Comparison of ENCODE assay signal across 28 mouse cellular contexts in genomic region chr2:14960963-14961488, GRCm38 (mm10).
DNase-seq lines count a peak whose midpoint lies in the region; ATAC-seq and TF ChIP-seq lines count a peak whose summit lies in the region.
"Had no signal": no experiment of that assay in that cellular context is flagged by ENCODE, and none has a peak within 500 bp of the region (broad histone marks: within the 10 kb centered on the region; RNA-seq: fewer than 3 reads in every experiment).

No protein-coding gene starts in this region.

- in situ Hi-C loops in Patski (cut with MboI; ENCODE audit: low pct_unique_long_range_greater_than_20kb): no loop called here

- H3K9ac ChIP-seq in hindbrain, embryonic 12.5 days: no peak overlapping the region
- H3K9ac ChIP-seq: forebrain, postnatal 0 days; heart, embryonic 15.5 days; hindbrain, embryonic 15.5 days; intestine, embryonic 15.5 days; limb, embryonic 15.5 days; liver, embryonic 14.5 days; midbrain, embryonic 12.5 days; neural tube, embryonic 12.5 days had no signal

- CTCF ChIA-PET in Patski (lab: Charles Lee): interaction anchor here (1.5 kb wide), 1 partner anchor 15 kb away, joined by 4 read pairs; no protein-coding TSS in a partner anchor

- peaks cover 4% of the 10 kb centered on the region for H3K27me3 ChIP-seq in Patski
- no peaks in the 10 kb centered on the region for H3K27me3 ChIP-seq in hindbrain, embryonic 12.5 days
- H3K27me3 ChIP-seq: heart, embryonic 15.5 days; hindbrain, embryonic 15.5 days; intestine, embryonic 15.5 days; limb, embryonic 15.5 days; midbrain, embryonic 12.5 days; neural tube, embryonic 12.5 days had no signal

- no peak for DNase-seq in layer of hippocampus, adult 2 months (ENCODE audit: low spot score in 2 of 2)
- DNase-seq in layer of hippocampus, postnatal 10 days (ENCODE audit: low spot score in 2 of 2): no peak
- DNase-seq in Patski (ENCODE audit: low read depth, low spot score): no peak
- DNase-seq in induced T-regulatory cell, adult 2 months (ENCODE audit: low read depth): peak; percentile 9
- DNase-seq in thymus, postnatal 4 days: no peak
- no peak for DNase-seq in lung, adult 18-20 months
- DNase-seq: adrenal gland, postnatal 36 days; cerebellum, adult 11 months; cerebellum, adult 9-11 months; forebrain, postnatal 0 days; gastrocnemius, postnatal 14 days; heart, adult 18-20 months; heart, postnatal 36 days; kidney, adult 8-10 months; kidney, postnatal 14 days; left cerebral cortex, postnatal 4 days; lung, postnatal 4 days; right cerebral cortex, postnatal 14 days; thymus, postnatal 14 days had no signal

- H3K4me1 ChIP-seq in hindbrain, embryonic 12.5 days: no peaks in the 10 kb centered on the region
- H3K4me1 ChIP-seq: heart, embryonic 15.5 days; hindbrain, embryonic 15.5 days; intestine, embryonic 15.5 days; limb, embryonic 15.5 days; midbrain, embryonic 12.5 days; neural tube, embryonic 12.5 days had no signal

- no peak for TF ChIP-seq CTCF in layer of hippocampus, adult 2 months (conservative IDR thresholded peaks at IDR 0.05)
- TF ChIP-seq CTCF in Patski (IDR thresholded peaks at IDR 0.05): no peak

- ATAC-seq in Patski: peak; percentile 60
- ATAC-seq in hindbrain, embryonic 12.5 days (ENCODE audit: low FRiP score): no peak
- ATAC-seq: forebrain, postnatal 0 days; intestine, embryonic 15.5 days had no signal

- no peak overlapping the region for H3K4me3 ChIP-seq in layer of hippocampus, adult 2 months
- H3K4me3 ChIP-seq in hindbrain, embryonic 12.5 days: no peak overlapping the region
- H3K4me3 ChIP-seq: heart, embryonic 15.5 days; hindbrain, embryonic 15.5 days; intestine, embryonic 15.5 days; limb, embryonic 15.5 days; midbrain, embryonic 12.5 days; neural tube, embryonic 12.5 days had no signal

- POLR2A ChIA-PET in Patski (lab: Charles Lee): no interaction called here

- no peaks in the 10 kb centered on the region for H3K9me3 ChIP-seq in hindbrain, embryonic 12.5 days (replicated peaks)
- H3K9me3 ChIP-seq: G1E; heart, embryonic 15.5 days; hindbrain, embryonic 15.5 days; intestine, embryonic 15.5 days; limb, embryonic 15.5 days; midbrain, embryonic 12.5 days; neural tube, embryonic 12.5 days had no signal

- no peaks in the 10 kb centered on the region for H3K36me3 ChIP-seq in hindbrain, embryonic 12.5 days
- H3K36me3 ChIP-seq: G1E; heart, embryonic 15.5 days; hindbrain, embryonic 15.5 days; intestine, embryonic 15.5 days; limb, embryonic 15.5 days; midbrain, embryonic 12.5 days; neural tube, embryonic 12.5 days had no signal

- peak overlapping the region; percentile 79 for H3K27ac ChIP-seq in layer of hippocampus, adult 2 months
- no peak overlapping the region for H3K27ac ChIP-seq in hindbrain, embryonic 12.5 days
- H3K27ac ChIP-seq: heart, embryonic 15.5 days; hindbrain, embryonic 15.5 days; intestine, embryonic 15.5 days; limb, embryonic 15.5 days; liver, embryonic 14.5 days; midbrain, embryonic 12.5 days; neural tube, embryonic 12.5 days had no signal

- no peak overlapping the region for H3K4me2 ChIP-seq in hindbrain, embryonic 12.5 days (replicated peaks)
- H3K4me2 ChIP-seq: heart, embryonic 15.5 days; hindbrain, embryonic 15.5 days; intestine, embryonic 15.5 days; limb, embryonic 15.5 days; midbrain, embryonic 12.5 days; neural tube, embryonic 12.5 days had no signal

- WGBS in hindbrain, embryonic 12.5 days: 89% methylated on average over 1 of the region's 1 CpGs
